Mouse (Mus musculus) frontal cortex, postnatal 36 days (tissue): ENCODE measurements around the gene Vmn2r66.

Experiments
- DNase-seq, 2 experiments: peaks; one replicate each; pipeline ENCODE4 v3.0.0; 2022; ENCODE audit warnings: low spot score in 2 of 2

Gene Vmn2r66

DNA sequence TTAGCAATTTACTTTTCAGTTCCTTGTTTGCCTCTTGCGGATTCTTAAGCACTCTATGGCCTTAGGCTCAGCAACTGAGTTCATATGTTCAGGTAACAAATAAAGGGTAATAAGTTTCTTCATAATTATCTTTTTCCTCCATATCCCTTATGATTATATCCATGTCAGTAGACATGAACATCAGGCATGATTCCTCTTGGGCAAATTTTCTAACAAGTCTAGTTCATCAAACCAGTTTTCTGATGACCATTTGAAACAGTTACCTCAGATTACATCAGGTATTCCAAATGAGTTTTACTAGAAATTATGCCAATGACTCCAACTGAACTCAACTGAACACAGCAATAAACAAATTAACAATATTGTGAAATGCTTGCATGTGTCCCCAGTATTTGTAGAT lies at the start of gene Vmn2r66:
Gene Vmn2r66, minus strand, starts transcription at position 101 of the 400 bp plus-strand sequence.
- DNase-seq, result no peak

DNA sequence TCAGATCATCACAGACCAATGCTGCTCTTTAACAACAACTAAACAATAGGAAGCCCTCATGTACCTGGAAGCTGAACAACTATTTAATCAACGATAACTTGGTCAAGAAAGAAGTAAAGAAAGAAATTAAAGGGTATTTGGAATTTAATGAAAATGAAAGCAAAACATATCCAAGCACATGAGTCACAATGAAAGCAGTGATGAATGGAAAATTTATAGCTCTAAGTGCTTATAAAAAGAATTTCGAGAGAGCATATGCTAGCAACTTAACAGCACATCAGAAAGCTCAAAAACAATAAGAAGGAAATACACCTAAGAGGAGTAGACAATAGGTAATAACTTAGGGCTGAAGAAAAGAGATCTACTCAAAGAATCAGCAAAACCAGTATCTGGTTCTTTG lies 15.4 kb downstream of the Vmn2r66 start:
- no peak for DNase-seq

DNA sequence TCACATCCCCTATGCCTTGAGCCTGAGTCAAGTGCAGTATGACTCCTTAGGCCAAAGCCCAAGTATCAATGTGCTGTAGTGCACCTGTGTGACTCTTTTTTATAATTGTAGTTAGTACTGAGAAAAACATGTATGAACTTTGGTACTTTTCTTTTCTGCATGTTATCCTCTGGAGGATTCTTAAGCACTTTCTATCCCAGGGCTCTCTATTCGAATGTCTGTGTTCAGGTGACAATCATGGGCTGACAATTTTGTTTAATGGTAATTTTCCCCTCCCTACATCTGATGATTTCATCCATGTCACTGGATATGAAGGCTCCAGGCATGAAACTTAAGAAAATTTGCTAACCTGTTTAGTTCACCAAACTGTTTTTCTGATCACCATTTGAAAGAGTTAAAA lies 48.1 kb downstream of the Vmn2r66 start, which contains the start of gene Vmn2r65:
Gene Vmn2r65, minus strand, starts transcription at position 101 of the 400 bp plus-strand sequence.
- no peak for DNase-seq
